ENCODE assay signal across 18 mouse cellular contexts in genomic region chr13:60644457-60644889, GRCm38 (mm10). TPM values are rescaled to one million over a fixed set of nuclear protein-coding genes. Genes with fewer than 3 reads are reported as not detected.
DNase-seq lines count a peak whose midpoint lies in the region; ATAC-seq lines count a peak whose summit lies in the region.
"Had no signal": no experiment of that assay in that cellular context is flagged by ENCODE, and none has a peak within 500 bp of the region (broad histone marks: within the 10 kb centered on the region; RNA-seq: fewer than 3 reads in every experiment).

No protein-coding gene starts in this region.

- no peaks in the 10 kb centered on the region for H3K9me3 ChIP-seq in lung, embryonic 16.5 days (ENCODE audit: control insufficient read depth, low read length)
- H3K9me3 ChIP-seq: embryonic facial prominence, embryonic 12.5 days; forebrain, embryonic 10.5 days; midbrain, embryonic 13.5 days; neural tube, embryonic 12.5 days had no signal

- intact Hi-C loops in gastrocnemius, postnatal 14 days (cut with DNase I; ENCODE audit: low total_unique reads): no loop called here
- intact Hi-C loops in heart, postnatal 25 days (cut with DNase I): no loop called here
- intact Hi-C loops in left cerebral cortex, postnatal 36 days (cut with DNase I): no loop called here

- no peak overlapping the region for H3K9ac ChIP-seq in lung, embryonic 16.5 days (ENCODE audit: low read length)
- H3K9ac ChIP-seq: embryonic facial prominence, embryonic 12.5 days; hindbrain, embryonic 14.5 days; liver, embryonic 14.5 days; midbrain, embryonic 13.5 days; neural tube, embryonic 12.5 days had no signal

- peaks cover 7% of the 10 kb centered on the region; the same call in 1 of the 2 replicates for H3K4me1 ChIP-seq in lung, embryonic 16.5 days (replicated peaks; ENCODE audit: control insufficient read depth, insufficient read depth, low read length)
- H3K4me1 ChIP-seq: embryonic facial prominence, embryonic 12.5 days; neural tube, embryonic 12.5 days had no signal

- no peaks in the 10 kb centered on the region for H3K36me3 ChIP-seq in lung, embryonic 16.5 days (ENCODE audit: control insufficient read depth, insufficient read depth, low read length)
- H3K36me3 ChIP-seq: embryonic facial prominence, embryonic 12.5 days; G1E had no signal

- 0 out of 2 replicates have a peak, but pooled peaks have one; percentile 16 for ATAC-seq in lung, embryonic 16.5 days (ENCODE audit: low read depth)
- ATAC-seq: midbrain, embryonic 13.5 days had no signal

- H3K27me3 ChIP-seq in lung, embryonic 16.5 days (ENCODE audit: control insufficient read depth, insufficient read depth, low read depth, low read length): no peaks in the 10 kb centered on the region
- H3K27me3 ChIP-seq: embryonic facial prominence, embryonic 12.5 days; midbrain, embryonic 13.5 days; neural tube, embryonic 12.5 days had no signal

- 51% methylated on average over 5 of the region's 5 CpGs for WGBS in lung, embryonic 16.5 days

- no peak overlapping the region for H3K27ac ChIP-seq in lung, embryonic 16.5 days (ENCODE audit: low read length)
- H3K27ac ChIP-seq: embryonic facial prominence, embryonic 12.5 days; forebrain, embryonic 10.5 days; hindbrain, embryonic 14.5 days; liver, embryonic 14.5 days; midbrain, embryonic 13.5 days; neural tube, embryonic 12.5 days had no signal

- H3K4me3 ChIP-seq in lung, embryonic 16.5 days (ENCODE audit: low read length): no peak overlapping the region
- H3K4me3 ChIP-seq: embryonic facial prominence, embryonic 12.5 days; forebrain, embryonic 10.5 days; midbrain, embryonic 13.5 days; neural tube, embryonic 12.5 days had no signal

- DNase-seq in gastrocnemius, adult 18-20 months (ENCODE audit: low spot score): peak; percentile 48
- no peak for DNase-seq in gastrocnemius, postnatal 14 days
- DNase-seq in lung, postnatal 4 days: no peak
- DNase-seq in heart, postnatal 25 days (ENCODE audit: low spot score): peak; percentile 16
- peak; percentile 11 for DNase-seq in naive thymus-derived CD4-positive, alpha-beta T cell, adult 2 months (ENCODE audit: low read depth)
- no peak for DNase-seq in left cerebral cortex, postnatal 36 days (ENCODE audit: low spot score in 2 of 2)
- DNase-seq in yolk sac, embryonic 10.5 days (ENCODE audit: low spot score): no peak
- DNase-seq: cerebellum, postnatal 10 days; kidney, adult 8-10 months; thymus, postnatal 14 days had no signal

- H3K4me2 ChIP-seq in lung, embryonic 16.5 days (ENCODE audit: low read depth, low read length): no peak overlapping the region
- H3K4me2 ChIP-seq: embryonic facial prominence, embryonic 12.5 days; hindbrain, embryonic 14.5 days; midbrain, embryonic 13.5 days; neural tube, embryonic 12.5 days had no signal

RNA-seq across cellular contexts. Expression of gene Dapk1, which starts 42.7 kb away (rescaled TPM):
- total RNA-seq in gastrocnemius, adult 18-20 months (2021): 1 to 10 TPM; 4.1 to 4.7 TPM
- total RNA-seq in gastrocnemius, postnatal 14 days (2021): 10 to 100 TPM; 12.4 to 13.8 TPM
- 40.8 and 43.4 TPM in 2 replicates for polyA plus RNA-seq in lung, embryonic 16.5 days (2015; fragmentation: Nextera tagmentation; extraction: Ambion mirVana)
- 10 to 100 TPM; 24.5 to 29.5 TPM for total RNA-seq in heart, postnatal 25 days (2021)
- total RNA-seq in left cerebral cortex, postnatal 36 days (2021): 100 to 1,000 TPM in 1 of 2 experiments, 10 to 100 TPM in 1; 75.8 to 114 TPM
- polyA plus RNA-seq: G1E had no signal

Comparison
In these comparisons a context has a peak if more than half of its experiments do, and no peak if none do; other contexts are left out.
1. DNase-seq: peak in gastrocnemius, adult 18-20 months (single experiment), heart, postnatal 25 days (single experiment) and naive thymus-derived CD4-positive, alpha-beta T cell, adult 2 months (single experiment); none in gastrocnemius, postnatal 14 days (single experiment), lung, postnatal 4 days (0 of 2), left cerebral cortex, postnatal 36 days (0 of 2) and yolk sac, embryonic 10.5 days (single experiment).